Mouse (Mus musculus): Measurements from ENCODE around the gene Rpl32.

DNA sequence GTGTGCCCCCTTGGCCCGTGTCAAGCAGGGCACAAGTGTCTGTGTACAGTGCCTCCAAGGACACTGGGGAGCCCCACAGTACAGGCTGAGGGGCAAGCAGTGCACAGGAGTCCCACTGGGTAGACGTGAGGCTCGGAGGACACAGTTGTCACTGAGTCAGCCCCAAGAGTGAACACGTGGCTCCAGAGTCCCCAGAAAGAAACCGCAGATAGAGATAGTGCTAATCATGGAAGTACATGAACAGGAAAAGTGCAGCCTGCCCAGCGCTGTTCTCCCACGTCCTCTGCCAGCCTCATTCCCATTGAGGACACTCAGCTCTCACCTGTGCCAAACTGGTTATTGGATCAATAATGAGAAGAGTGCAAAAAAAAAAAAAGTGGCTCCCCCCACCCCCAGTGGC, 53.0 kb downstream of the Rpl32 start:
- no peak for TF ChIP-seq REST (IDR thresholded peaks at IDR 0.05; ENCODE audit: insufficient read depth, insufficient read length)
- TF ChIP-seq MYOD1 (IDR thresholded peaks at IDR 0.05; ENCODE audit: control insufficient read depth in 1 of 3, insufficient read length in 2 of 3, low read depth in 2 of 3): no peak

All from myocyte (in vitro differentiated cells).